Mouse (Mus musculus): ENCODE measurements around the gene Srrd. TPM values are rescaled to one million over a fixed set of nuclear protein-coding genes. Genes with fewer than 3 reads are reported as not detected.
A peak's percentile ranks its signal among the peaks of the same experiment; 100 is the strongest.

Gene Srrd
- polyA plus RNA-seq, 1 experiment = 14.1 TPM

GRCm38 (mm10) chr5:112294696-112295095, 48.1 kb downstream of the Srrd start:
- Histone ChIP-seq H3K4me3 (replicated peaks; ENCODE audit: control insufficient read depth, low read depth, low read length) (no peak overlapping the region), H3K27ac (ENCODE audit: control insufficient read depth, insufficient read depth, low read depth, low read length, poor library complexity) (no peak overlapping the region), H3K4me1 (ENCODE audit: control insufficient read depth, insufficient read depth, low read length) (peaks cover 20% of the 10 kb centered on the region)
- WGBS = 81% methylated on average over 4 of the region's 4 CpGs
- TF ChIP-seq CTCF (IDR thresholded peaks at IDR 0.05; ENCODE audit: control insufficient read depth, insufficient read depth, low read length) = no peak
- TF ChIP-seq POLR2A (IDR thresholded peaks at IDR 0.05; ENCODE audit: borderline replicate concordance, control insufficient read depth, low read depth, low read length) = no peak

DNA sequence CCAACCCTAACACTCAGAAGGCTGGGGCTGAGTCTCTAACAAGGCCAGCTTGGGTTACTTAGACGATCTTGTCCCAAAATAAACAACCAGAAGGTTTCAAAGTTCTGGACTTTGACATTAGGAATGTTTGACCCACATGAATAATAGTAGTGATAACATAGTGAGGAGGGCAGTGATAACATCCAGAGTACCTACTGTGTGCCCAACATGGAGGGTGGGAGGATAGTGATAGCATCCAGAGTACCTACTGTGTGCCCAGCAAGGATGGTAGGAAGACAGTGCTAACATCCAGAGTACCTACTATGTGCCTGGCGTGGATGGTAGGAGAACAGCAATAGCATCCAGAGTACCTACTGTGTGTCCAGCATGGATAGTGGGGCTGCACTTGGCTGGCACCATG, 49.0 kb downstream of the Srrd start:
- no peak for TF ChIP-seq CTCF (IDR thresholded peaks at IDR 0.05; ENCODE audit: control insufficient read depth, insufficient read depth, low read length)
- no peak for TF ChIP-seq POLR2A (IDR thresholded peaks at IDR 0.05; ENCODE audit: borderline replicate concordance, control insufficient read depth, low read depth, low read length)
- Histone ChIP-seq H3K4me3 (replicated peaks; ENCODE audit: control insufficient read depth, low read depth, low read length) (no peak overlapping the region), H3K4me1 (ENCODE audit: control insufficient read depth, insufficient read depth, low read length) (peaks cover 16% of the 10 kb centered on the region), H3K27ac (ENCODE audit: control insufficient read depth, insufficient read depth, low read depth, low read length, poor library complexity) (no peak overlapping the region)
- WGBS = 64% methylated on average over 2 of the region's 2 CpGs

GRCm38 (mm10) chr5:112292343-112292980, 50.4 kb downstream of the Srrd start:
- Histone ChIP-seq H3K4me3 (replicated peaks; ENCODE audit: control insufficient read depth, low read depth, low read length) (no peak overlapping the region), H3K4me1 (ENCODE audit: control insufficient read depth, insufficient read depth, low read length) (peaks cover 15% of the 10 kb centered on the region), H3K27ac (ENCODE audit: control insufficient read depth, insufficient read depth, low read depth, low read length, poor library complexity) (no peak overlapping the region)
- TF ChIP-seq POLR2A (IDR thresholded peaks at IDR 0.05; ENCODE audit: borderline replicate concordance, control insufficient read depth, low read depth, low read length) = no peak
- TF ChIP-seq CTCF (IDR thresholded peaks at IDR 0.05; ENCODE audit: control insufficient read depth, insufficient read depth, low read length) = no peak
- 78% methylated on average over 17 of the region's 17 CpGs for WGBS

DNA sequence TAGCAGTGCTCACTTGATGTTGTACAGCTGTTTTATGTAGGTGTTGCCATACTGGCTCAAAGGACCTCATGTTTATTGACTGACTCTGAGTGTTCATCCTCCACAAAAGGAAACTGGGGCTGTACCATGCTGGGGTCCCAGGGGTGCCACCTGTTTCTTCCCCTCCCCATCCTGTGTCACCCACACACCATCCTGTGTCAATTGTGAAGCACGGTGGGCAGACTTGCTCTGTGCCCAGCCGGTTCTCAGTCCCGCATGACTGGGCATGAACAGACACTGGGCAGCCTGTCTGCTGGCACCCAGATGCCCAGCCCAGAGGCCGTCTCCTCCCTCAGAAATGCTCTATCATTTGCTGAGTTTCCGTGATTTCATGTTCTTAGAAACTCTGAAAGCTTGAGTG, 51.0 kb downstream of the Srrd start:
- 53% methylated on average over 5 of the region's 5 CpGs for WGBS
- Histone ChIP-seq H3K4me1 (ENCODE audit: control insufficient read depth, insufficient read depth, low read length) (peaks cover 14% of the 10 kb centered on the region; the same call in 1 of the 2 replicates), H3K4me3 (replicated peaks; ENCODE audit: control insufficient read depth, low read depth, low read length) (no peak overlapping the region), H3K27ac (ENCODE audit: control insufficient read depth, insufficient read depth, low read depth, low read length, poor library complexity) (no peak overlapping the region)
- no peak for TF ChIP-seq POLR2A (IDR thresholded peaks at IDR 0.05; ENCODE audit: borderline replicate concordance, control insufficient read depth, low read depth, low read length)
- TF ChIP-seq CTCF (IDR thresholded peaks at IDR 0.05; ENCODE audit: control insufficient read depth, insufficient read depth, low read length) = no peak

GRCm38 (mm10) chr5:112290536-112290880, 52.3 kb downstream of the Srrd start:
- Histone ChIP-seq H3K4me1 (ENCODE audit: control insufficient read depth, insufficient read depth, low read length) (peaks cover 22% of the 10 kb centered on the region; the same call in 1 of the 2 replicates), H3K27ac (ENCODE audit: control insufficient read depth, insufficient read depth, low read depth, low read length, poor library complexity) (no peak overlapping the region), H3K4me3 (replicated peaks; ENCODE audit: control insufficient read depth, low read depth, low read length) (no peak overlapping the region)
- TF ChIP-seq POLR2A (IDR thresholded peaks at IDR 0.05; ENCODE audit: borderline replicate concordance, control insufficient read depth, low read depth, low read length) = no peak
- WGBS = 86% methylated on average over 8 of the region's 8 CpGs

DNA sequence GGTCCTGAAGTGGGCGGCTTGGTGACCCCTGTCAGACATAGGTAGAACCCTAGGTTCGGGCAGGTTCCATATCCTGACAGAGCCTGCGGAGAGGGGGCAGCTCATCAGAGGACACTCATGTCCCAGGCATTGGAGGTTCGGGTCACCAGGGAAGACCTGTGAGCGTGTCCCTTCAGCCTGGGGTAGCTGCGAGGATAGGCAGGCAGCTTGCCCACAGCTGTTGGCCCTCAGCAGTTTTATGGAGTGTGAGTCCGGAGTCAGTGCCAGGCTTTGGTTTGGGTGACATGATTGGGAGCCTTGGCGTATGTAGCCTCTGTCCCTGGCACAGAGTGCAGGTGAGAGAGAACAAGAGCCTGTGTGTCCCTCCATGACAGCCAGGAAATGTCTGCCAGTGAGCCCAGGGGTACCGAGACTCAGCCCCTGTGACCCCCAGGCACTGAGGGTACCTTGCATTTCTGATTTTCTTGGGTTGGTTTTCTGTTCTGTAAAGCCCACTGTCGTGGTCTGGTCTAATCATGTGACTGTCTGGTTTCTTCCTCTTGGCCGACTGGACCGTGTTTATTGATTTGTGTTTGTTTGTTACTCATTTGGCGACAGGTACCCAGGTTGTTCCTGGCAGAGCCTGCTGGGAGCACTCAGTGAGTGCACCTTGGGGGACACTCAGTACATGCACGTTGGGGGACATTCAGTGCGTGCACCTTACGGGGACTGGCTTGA, 52.9 kb downstream of the Srrd start:
- no peak overlapping the region for H3K27ac ChIP-seq (ENCODE audit: control insufficient read depth, insufficient read depth, low read depth, low read length, poor library complexity)
- peaks cover 23% of the 10 kb centered on the region; the same call in 1 of the 2 replicates for H3K4me1 ChIP-seq (ENCODE audit: control insufficient read depth, insufficient read depth, low read length)
- H3K4me3 ChIP-seq (replicated peaks; ENCODE audit: control insufficient read depth, low read depth, low read length) = no peak overlapping the region
- WGBS = 75% methylated on average over 16 of the region's 16 CpGs
- TF ChIP-seq CTCF (IDR thresholded peaks at IDR 0.05; ENCODE audit: control insufficient read depth, insufficient read depth, low read length) (no peak), POLR2A (IDR thresholded peaks at IDR 0.05; ENCODE audit: borderline replicate concordance, control insufficient read depth, low read depth, low read length) (0 out of 2 replicates have a peak, but pooled peaks have one; percentile 7)

- 73% methylated on average over 8 of the region's 8 CpGs for WGBS
- H3K27ac ChIP-seq (ENCODE audit: control insufficient read depth, insufficient read depth, low read depth, low read length, poor library complexity) = no peak overlapping the region
- H3K4me3 ChIP-seq (replicated peaks; ENCODE audit: control insufficient read depth, low read depth, low read length) = no peak overlapping the region
- TF ChIP-seq CTCF (IDR thresholded peaks at IDR 0.05; ENCODE audit: control insufficient read depth, insufficient read depth, low read length) = no peak
- no peak for TF ChIP-seq POLR2A (IDR thresholded peaks at IDR 0.05; ENCODE audit: borderline replicate concordance, control insufficient read depth, low read depth, low read length)
- H3K4me1 ChIP-seq (ENCODE audit: control insufficient read depth, insufficient read depth, low read length) = peaks cover 29% of the 10 kb centered on the region
Observed at GRCm38 (mm10) chr5:112289236-112289635, 53.6 kb downstream of the Srrd start.

DNA sequence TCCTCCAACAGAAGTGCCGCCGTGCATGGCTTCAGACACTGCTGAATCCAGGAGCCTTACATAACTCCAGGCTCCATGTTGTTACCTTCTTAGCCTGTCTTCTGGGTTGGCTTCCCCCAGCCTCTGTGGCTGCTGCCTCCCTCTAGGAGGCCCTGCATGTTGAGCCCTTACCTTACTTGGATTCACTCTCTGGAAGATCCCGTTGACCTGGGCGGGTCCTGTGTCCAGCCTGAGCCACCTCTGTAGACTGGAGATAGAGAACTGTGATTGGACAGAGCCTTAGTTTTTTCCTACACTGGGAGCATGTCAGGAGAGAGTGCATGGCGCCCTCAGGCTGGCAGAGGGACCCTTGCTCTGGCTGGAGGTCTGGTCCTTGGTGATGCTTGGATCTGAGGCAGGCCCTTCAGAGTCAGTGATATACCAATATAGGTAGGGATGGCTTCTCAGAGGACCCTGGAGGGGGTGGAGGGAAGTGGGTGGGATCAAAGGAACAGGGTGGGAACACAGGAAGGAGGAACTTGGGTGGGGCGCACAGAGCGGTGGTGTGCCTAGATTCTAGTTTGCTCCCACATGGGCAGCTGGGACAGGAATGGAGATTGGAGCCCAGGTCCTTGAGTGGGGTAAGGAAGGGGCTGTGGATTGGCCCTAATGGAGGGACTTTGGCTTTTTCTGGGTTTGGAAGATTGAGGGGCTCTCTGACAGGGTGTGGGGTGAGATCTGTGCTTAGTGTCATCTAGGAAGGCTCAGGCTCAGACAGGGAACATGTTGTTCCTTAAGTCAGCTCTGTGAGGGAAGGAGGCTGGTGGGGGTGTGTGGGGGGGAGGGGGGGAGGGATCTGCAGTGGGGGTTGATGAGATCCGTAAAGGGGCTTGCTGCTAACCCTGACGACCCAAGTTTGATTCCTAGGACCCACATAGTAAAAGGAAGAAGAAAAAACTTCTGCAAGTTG, 54.4 kb downstream of the Srrd start:
- TF ChIP-seq POLR2A (IDR thresholded peaks at IDR 0.05; ENCODE audit: borderline replicate concordance, control insufficient read depth, low read depth, low read length) (no peak), CTCF (IDR thresholded peaks at IDR 0.05; ENCODE audit: control insufficient read depth, insufficient read depth, low read length) (no peak)
- Histone ChIP-seq H3K4me1 (ENCODE audit: control insufficient read depth, insufficient read depth, low read length) (peaks cover 32% of the 10 kb centered on the region), H3K4me3 (replicated peaks; ENCODE audit: control insufficient read depth, low read depth, low read length) (no peak overlapping the region), H3K27ac (ENCODE audit: control insufficient read depth, insufficient read depth, low read depth, low read length, poor library complexity) (peak overlapping the region; percentile 62)
- 71% methylated on average over 9 of the region's 9 CpGs for WGBS
